ENCODE assay signal across 8 mouse cellular contexts in genomic region chr2:105674875-105675729, GRCm38 (mm10). TPM values are rescaled to one million over a fixed set of nuclear protein-coding genes. Genes with fewer than 3 reads are reported as not detected.
A peak's percentile ranks its signal among the peaks of the same experiment; 100 is the strongest.
DNase-seq lines count a peak whose midpoint lies in the region; ATAC-seq and TF ChIP-seq lines count a peak whose summit lies in the region.

No protein-coding gene starts in this region.

- no peaks in the 10 kb centered on the region for H3K36me3 ChIP-seq in kidney, adult 2 months (ENCODE audit: control insufficient read depth, insufficient read depth, low read length)
- no peaks in the 10 kb centered on the region for H3K36me3 ChIP-seq in intestine, embryonic 14.5 days (ENCODE audit: control insufficient read depth, insufficient read depth, low read length)
- no peaks in the 10 kb centered on the region for H3K36me3 ChIP-seq in limb, embryonic 10.5 days
- no peaks in the 10 kb centered on the region for H3K36me3 ChIP-seq in midbrain, embryonic 12.5 days
- H3K36me3 ChIP-seq in stomach, postnatal 0 days (ENCODE audit: control insufficient read depth, insufficient read depth, low read length), result no peaks in the 10 kb centered on the region

- H3K9me3 ChIP-seq in intestine, embryonic 14.5 days (ENCODE audit: control insufficient read depth, low read length), result no peaks in the 10 kb centered on the region
- no peaks in the 10 kb centered on the region for H3K9me3 ChIP-seq in limb, embryonic 10.5 days (replicated peaks)
- no peaks in the 10 kb centered on the region for H3K9me3 ChIP-seq in midbrain, embryonic 12.5 days
- no peaks in the 10 kb centered on the region for H3K9me3 ChIP-seq in stomach, postnatal 0 days (ENCODE audit: control insufficient read depth, low read length)

- no peak overlapping the region for H3K9ac ChIP-seq in intestine, embryonic 14.5 days (ENCODE audit: low read length)
- peak overlapping the region; percentile 51 for H3K9ac ChIP-seq in midbrain, embryonic 12.5 days (replicated peaks)
- no peak overlapping the region for H3K9ac ChIP-seq in stomach, postnatal 0 days (ENCODE audit: low read length)

- H3K4me2 ChIP-seq in intestine, embryonic 14.5 days (ENCODE audit: low read length), result peak overlapping the region; percentile 18
- peak overlapping the region; percentile 59 for H3K4me2 ChIP-seq in midbrain, embryonic 12.5 days (replicated peaks)
- H3K4me2 ChIP-seq in stomach, postnatal 0 days (replicated peaks; ENCODE audit: low read depth), result peak overlapping the region; percentile 41

- no peak for TF ChIP-seq POLR2A in kidney, adult 2 months (IDR thresholded peaks at IDR 0.05; ENCODE audit: low read depth, low read length)

- H3K27ac ChIP-seq in kidney, adult 2 months (ENCODE audit: insufficient read depth, low read depth, low read length), result no peak overlapping the region
- H3K27ac ChIP-seq in intestine, embryonic 14.5 days (ENCODE audit: low read depth), result no peak overlapping the region
- H3K27ac ChIP-seq in limb, embryonic 10.5 days, result no peak overlapping the region
- peak overlapping the region; percentile 81 for H3K27ac ChIP-seq in midbrain, embryonic 12.5 days (replicated peaks)
- no peak overlapping the region for H3K27ac ChIP-seq in stomach, postnatal 0 days (replicated peaks)

- peak overlapping the region; percentile 2; the same call in 1 of the 2 replicates for H3K4me3 ChIP-seq in kidney, adult 2 months (ENCODE audit: insufficient read depth, low read depth, low read length)
- peak overlapping the region; percentile 0; the same call in 1 of the 2 replicates for H3K4me3 ChIP-seq in intestine, embryonic 14.5 days (ENCODE audit: low read depth, low read length)
- peak overlapping the region; percentile 40 for H3K4me3 ChIP-seq in limb, embryonic 10.5 days
- peak overlapping the region; percentile 54 for H3K4me3 ChIP-seq in midbrain, embryonic 12.5 days
- peak overlapping the region; percentile 32 for H3K4me3 ChIP-seq in stomach, postnatal 0 days (ENCODE audit: low read depth, low read length)

- peak; percentile 56 for ATAC-seq in intestine, embryonic 14.5 days (replicated peaks; ENCODE audit: low FRiP score, low TSS enrichment, low read depth)
- peak; percentile 89 for ATAC-seq in midbrain, embryonic 12.5 days (ENCODE audit: low FRiP score, low read depth)
- peak; percentile 74 for ATAC-seq in stomach, postnatal 0 days (ENCODE audit: low FRiP score, low TSS enrichment)

- TF ChIP-seq EP300 in stomach, postnatal 0 days (optimal IDR thresholded peaks at IDR 0.05), result no peak

- peak; percentile 46 for DNase-seq in kidney, adult 2 months
- no peak for DNase-seq in kidney, adult 8-10 months
- DNase-seq in cerebellum, adult 9-10 months, result peak; percentile 97
- peak; percentile 75 to 84 for DNase-seq in frontal cortex, postnatal 14 days (ENCODE audit: low spot score in 2 of 2)
- peak; percentile 81 for DNase-seq in intestine, embryonic 14.5 days (ENCODE audit: low spot score)
- DNase-seq in limb, embryonic 10.5 days (ENCODE audit: low spot score), result peak; percentile 80
- peak; percentile 65 for DNase-seq in stomach, postnatal 0 days (ENCODE audit: low spot score)

- H3K27me3 ChIP-seq in kidney, adult 2 months (replicated peaks; ENCODE audit: control insufficient read depth, insufficient read depth, low read length), result peaks cover 15% of the 10 kb centered on the region
- H3K27me3 ChIP-seq in intestine, embryonic 14.5 days (replicated peaks; ENCODE audit: control insufficient read depth, insufficient read depth, low read length), result peaks cover 100% of the 10 kb centered on the region
- H3K27me3 ChIP-seq in limb, embryonic 10.5 days (ENCODE audit: low read depth, poor library complexity, severe bottlenecking), result peaks cover 100% of the 10 kb centered on the region
- peaks cover 95% of the 10 kb centered on the region for H3K27me3 ChIP-seq in midbrain, embryonic 12.5 days
- H3K27me3 ChIP-seq in stomach, postnatal 0 days (ENCODE audit: control insufficient read depth, insufficient read depth, low read length), result peaks cover 30% of the 10 kb centered on the region

- WGBS in kidney, adult 2 months, result 4% methylated on average over 49 of the region's 49 CpGs
- WGBS in intestine, embryonic 14.5 days, result 1% methylated on average over 49 of the region's 49 CpGs
- under 1% methylated on average over 49 of the region's 49 CpGs for WGBS in limb, embryonic 10.5 days
- under 1% methylated on average over 49 of the region's 49 CpGs for WGBS in midbrain, embryonic 12.5 days
- WGBS in stomach, postnatal 0 days, result 3% methylated on average over 49 of the region's 49 CpGs

- TF ChIP-seq CTCF in kidney, adult 2 months (conservative IDR thresholded peaks at IDR 0.05; ENCODE audit: insufficient read depth, insufficient read length, low read depth, low read length), result no peak
- no peak for TF ChIP-seq CTCF in stomach, postnatal 0 days (IDR thresholded peaks at IDR 0.05; ENCODE audit: low read depth)

- H3K4me1 ChIP-seq in kidney, adult 2 months (ENCODE audit: control insufficient read depth, insufficient read depth, low read length), result peaks cover 8% of the 10 kb centered on the region; the same call in 1 of the 2 replicates
- H3K4me1 ChIP-seq in intestine, embryonic 14.5 days (replicated peaks; ENCODE audit: control insufficient read depth, insufficient read depth, low read length), result peaks cover 6% of the 10 kb centered on the region; the same call in 1 of the 2 replicates
- peaks cover 31% of the 10 kb centered on the region for H3K4me1 ChIP-seq in limb, embryonic 10.5 days
- H3K4me1 ChIP-seq in midbrain, embryonic 12.5 days, result peaks cover 49% of the 10 kb centered on the region
- peaks cover 2% of the 10 kb centered on the region; the same call in 1 of the 2 replicates for H3K4me1 ChIP-seq in stomach, postnatal 0 days (replicated peaks; ENCODE audit: control insufficient read depth, insufficient read depth)

RNA-seq across cellular contexts. Expression of gene Pax6, which starts 6.4 kb away (rescaled TPM):
- not detected in 2 replicates for polyA plus RNA-seq in kidney, adult 2 months (2012; rRNA removed)
- polyA plus RNA-seq in intestine, embryonic 14.5 days (2014; fragmentation: Nextera tagmentation; extraction: Ambion mirVana), result 0.19 and 2.2 TPM in 2 replicates
- polyA plus RNA-seq in limb, embryonic 10.5 days (2016; fragmentation: Nextera tagmentation; extraction: Ambion mirVana), result 0.09 and 0.15 TPM in 2 replicates
- polyA plus RNA-seq in midbrain, embryonic 12.5 days (2016; fragmentation: Nextera tagmentation; extraction: Ambion mirVana), result 21.5 and 74.8 TPM in 2 replicates
- polyA plus RNA-seq in stomach, postnatal 0 days (2015; fragmentation: Nextera tagmentation; extraction: Ambion mirVana), result 0.63 and 0.67 TPM in 2 replicates

Comparison
In these comparisons a context has a peak if more than half of its experiments do, and no peak if none do; other contexts are left out.
1. DNase-seq: peak in kidney, adult 2 months (single experiment), cerebellum, adult 9-10 months (single experiment), frontal cortex, postnatal 14 days (2 of 2), intestine, embryonic 14.5 days (single experiment), limb, embryonic 10.5 days (single experiment) and stomach, postnatal 0 days (single experiment); none in kidney, adult 8-10 months (0 of 2).
2. H3K4me3 ChIP-seq: peak in every context shown above with its lines; median percentile 54 in midbrain, embryonic 12.5 days; 40 in limb, embryonic 10.5 days; 32 in stomach, postnatal 0 days; 2 in kidney, adult 2 months; 0 in intestine, embryonic 14.5 days.
3. Peak in every context shown above with its lines, with median percentiles within 50 percentile points of each other: ATAC-seq and H3K4me2 ChIP-seq.